Mouse (Mus musculus): ENCODE measurements around the gene Pih1d2. TPM values are rescaled to one million over a fixed set of nuclear protein-coding genes. Genes with fewer than 3 reads are reported as not detected.
A peak's percentile ranks its signal among the peaks of the same experiment; 100 is the strongest.

The Pih1d2 gene
- polyA plus RNA-seq, 1 experiment from 2014 or later, result 6.1 TPM

- Histone ChIP-seq H3K36me3 (ENCODE audit: control insufficient read depth, insufficient read depth, low read length) (peaks cover 4% of the 10 kb centered on the region; the same call in 1 of the 2 replicates), H3K4me1 (ENCODE audit: control insufficient read depth, insufficient read depth, low read length) (no peaks in the 10 kb centered on the region), H3K27me3 (ENCODE audit: control insufficient read depth, insufficient read depth, low read length) (no peaks in the 10 kb centered on the region), H3K4me3 (ENCODE audit: low read length) (no peak overlapping the region), H3K9ac (ENCODE audit: low read depth, low read length) (no peak overlapping the region), H3K4me2 (replicated peaks; ENCODE audit: low read depth, low read length) (no peak overlapping the region), H3K9me3 (ENCODE audit: control insufficient read depth, low read length) (no peaks in the 10 kb centered on the region), H3K27ac (ENCODE audit: low read depth, low read length) (no peak overlapping the region)
- ATAC-seq (ENCODE audit: low FRiP score, low TSS enrichment), result peak; percentile 72
- WGBS, result 30% methylated on average over 5 of the region's 5 CpGs
These were observed 53.6 kb downstream of the Pih1d2 start for GRCm38 (mm10) chr9:50670690-50671089.

Other genes starting within 250 kb of the Pih1d2 start
- 32.1 and 36.7 TPM in 2 replicates for gene Plet1, start 122.8 kb upstream of the Pih1d2 start, polyA plus RNA-seq (2014; fragmentation: Nextera tagmentation; extraction: Ambion mirVana)
- gene Pts, start 88.6 kb upstream of the Pih1d2 start, polyA plus RNA-seq (2014; fragmentation: Nextera tagmentation; extraction: Ambion mirVana), result 85.3 and 89.4 TPM in 2 replicates
- gene Il18, start 62.5 kb upstream of the Pih1d2 start, polyA plus RNA-seq (2014; fragmentation: Nextera tagmentation; extraction: Ambion mirVana), result 0.88 and 1.2 TPM in 2 replicates
- gene Bco2, start 62.1 kb upstream of the Pih1d2 start, polyA plus RNA-seq (2014; fragmentation: Nextera tagmentation; extraction: Ambion mirVana), result 0.16 TPM in 1 of 2 replicates, not detected in the other
- not detected in 2 replicates for gene Tex12, start 56.0 kb upstream of the Pih1d2 start, polyA plus RNA-seq (2014; fragmentation: Nextera tagmentation; extraction: Ambion mirVana)
- gene Sdhd, start 13.5 kb upstream of the Pih1d2 start, polyA plus RNA-seq (2014; fragmentation: Nextera tagmentation; extraction: Ambion mirVana), result 365 and 387 TPM in 2 replicates
- gene Timm8b, start 13.4 kb upstream of the Pih1d2 start, polyA plus RNA-seq (2014; fragmentation: Nextera tagmentation; extraction: Ambion mirVana), result 301 and 415 TPM in 2 replicates
- gene Nkapd1, start 143 bp downstream of the Pih1d2 start, polyA plus RNA-seq (2014; fragmentation: Nextera tagmentation; extraction: Ambion mirVana), result 28.4 and 28.5 TPM in 2 replicates
- gene Dlat, start 42.5 kb downstream of the Pih1d2 start, polyA plus RNA-seq (2014; fragmentation: Nextera tagmentation; extraction: Ambion mirVana), result 48.1 and 60.9 TPM in 2 replicates
- 5.7 and 10.3 TPM in 2 replicates for gene Dixdc1, start 122.2 kb downstream of the Pih1d2 start, polyA plus RNA-seq (2014; fragmentation: Nextera tagmentation; extraction: Ambion mirVana)
- gene 2310030G06Rik, start 129.2 kb downstream of the Pih1d2 start, polyA plus RNA-seq (2014; fragmentation: Nextera tagmentation; extraction: Ambion mirVana), result 8.7 and 9.3 TPM in 2 replicates
- 15.7 and 20.6 TPM in 2 replicates for gene Cryab, start 134.0 kb downstream of the Pih1d2 start, polyA plus RNA-seq (2014; fragmentation: Nextera tagmentation; extraction: Ambion mirVana)
- gene Hspb2, start 135.0 kb downstream of the Pih1d2 start, polyA plus RNA-seq (2014; fragmentation: Nextera tagmentation; extraction: Ambion mirVana), result 0.72 and 1.0 TPM in 2 replicates
- 11.1 and 11.5 TPM in 2 replicates for gene Fdxacb1, start 150.9 kb downstream of the Pih1d2 start, polyA plus RNA-seq (2014; fragmentation: Nextera tagmentation; extraction: Ambion mirVana)
- gene Alg9, start 157.7 kb downstream of the Pih1d2 start, polyA plus RNA-seq (2014; fragmentation: Nextera tagmentation; extraction: Ambion mirVana), result 23.6 and 44.2 TPM in 2 replicates
- gene 1110032A03Rik, start 158.2 kb downstream of the Pih1d2 start, polyA plus RNA-seq (2014; fragmentation: Nextera tagmentation; extraction: Ambion mirVana), result 35.7 and 37.8 TPM in 2 replicates
- 43.1 and 89.4 TPM in 2 replicates for gene Ppp2r1b, start 228.0 kb downstream of the Pih1d2 start, polyA plus RNA-seq (2014; fragmentation: Nextera tagmentation; extraction: Ambion mirVana)